Mouse (Mus musculus): Measurements from ENCODE around the gene Auh.

DNA sequence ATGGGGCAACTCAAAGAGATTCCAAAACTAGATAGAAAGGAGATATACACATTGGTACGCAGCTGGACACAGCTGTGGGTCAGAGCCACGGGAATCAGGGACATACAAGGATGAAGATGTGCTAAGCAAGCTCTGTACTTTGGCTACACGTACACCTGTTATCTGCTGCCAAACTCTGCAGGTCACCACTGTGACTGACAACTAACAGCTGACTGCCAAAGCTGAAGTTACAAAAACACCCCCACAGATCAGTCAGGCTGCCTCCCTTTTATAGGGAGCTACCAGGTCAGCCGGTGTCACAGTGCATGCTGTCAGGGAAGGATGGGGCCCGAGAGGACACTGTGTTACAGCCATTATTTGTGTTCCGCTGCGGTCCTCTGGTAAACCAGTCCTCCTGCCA is 11.5 kb upstream of the Auh start:
- no peak for TF ChIP-seq EP300 (IDR thresholded peaks at IDR 0.05; ENCODE audit: low read depth)
- TF ChIP-seq CTCF (IDR thresholded peaks at IDR 0.05; ENCODE audit: low read depth) = no peak

Measured in heart, postnatal 0 days (tissue).